Mouse (Mus musculus): Measurements from ENCODE around the gene Aplf. TPM values are rescaled to one million over a fixed set of nuclear protein-coding genes. Genes with fewer than 3 reads are reported as not detected.
"Not testable (repeated sequence)": the region's sequence is repeated elsewhere in the genome, so short reads cannot be mapped to it uniquely, and the experiment has no call there.

Aplf gene
- total RNA-seq, 2 experiments from 2014 or later: 11.6 to 12.4 TPM

DNA sequence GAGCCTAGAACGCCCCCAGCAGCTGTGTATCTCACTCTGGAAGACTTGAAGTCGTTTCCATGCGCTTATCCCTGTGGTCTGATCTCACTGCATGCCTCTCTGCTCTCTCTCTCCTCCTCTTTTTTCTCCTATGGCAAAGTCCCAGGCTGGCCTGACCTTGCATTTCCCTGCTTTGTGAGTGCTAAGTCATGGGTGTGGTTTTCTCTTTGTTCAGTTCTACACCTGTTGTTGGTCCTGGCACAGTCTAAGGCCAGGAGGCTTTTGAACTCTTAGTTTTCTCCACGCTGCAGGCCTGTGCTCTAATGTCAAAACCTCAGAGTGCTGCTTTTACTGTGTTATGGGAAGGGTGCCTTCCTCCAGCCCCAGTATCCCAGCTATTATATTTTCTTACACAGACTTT is 39.8 kb downstream of the Aplf start:
- intact Hi-C loops (cut with DNase I): no loop called here
- DNase-seq: no peak

DNA sequence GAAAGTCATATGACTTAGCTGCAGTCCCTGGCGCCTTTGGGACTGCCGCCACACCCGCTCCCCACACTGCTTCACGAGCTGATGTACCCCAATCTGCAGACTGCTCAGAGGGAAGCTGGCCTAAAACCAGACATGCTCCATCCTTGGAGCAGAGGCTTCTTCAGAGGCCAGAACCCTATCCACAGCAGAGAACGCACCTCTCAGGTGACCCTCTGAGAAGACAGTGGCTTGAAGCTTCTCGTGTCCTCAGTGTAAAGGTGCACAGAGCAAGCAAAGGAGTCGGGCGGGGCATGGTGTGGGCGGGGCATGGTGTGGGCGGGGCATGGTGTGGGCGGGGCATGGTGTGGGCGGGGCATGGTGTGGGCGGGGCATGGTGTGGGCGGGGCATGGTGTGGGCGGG is 43.1 kb downstream of the Aplf start:
- DNase-seq; intact Hi-C loops (cut with DNase I): not testable (repeated sequence)

DNA sequence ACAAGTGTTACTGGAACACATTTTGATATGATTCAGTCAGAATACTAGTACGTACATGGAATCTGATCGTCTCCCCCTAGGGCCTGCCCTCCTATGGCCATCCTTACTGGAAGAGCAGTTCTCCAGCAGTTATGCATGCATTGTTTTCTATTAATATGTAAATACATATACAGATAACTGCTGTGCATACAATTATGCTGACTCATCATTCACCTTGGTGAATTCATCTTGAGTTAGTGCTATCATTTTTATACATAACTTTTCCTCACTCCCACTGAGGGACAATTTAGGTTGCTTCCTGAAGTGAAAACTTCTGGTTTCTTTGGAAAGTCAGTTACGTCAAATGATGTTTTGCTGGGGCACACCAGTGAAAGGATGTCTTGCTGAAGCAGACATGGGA is 48.8 kb downstream of the Aplf start:
- no peak for DNase-seq
- intact Hi-C loops (cut with DNase I): no loop called here

DNA sequence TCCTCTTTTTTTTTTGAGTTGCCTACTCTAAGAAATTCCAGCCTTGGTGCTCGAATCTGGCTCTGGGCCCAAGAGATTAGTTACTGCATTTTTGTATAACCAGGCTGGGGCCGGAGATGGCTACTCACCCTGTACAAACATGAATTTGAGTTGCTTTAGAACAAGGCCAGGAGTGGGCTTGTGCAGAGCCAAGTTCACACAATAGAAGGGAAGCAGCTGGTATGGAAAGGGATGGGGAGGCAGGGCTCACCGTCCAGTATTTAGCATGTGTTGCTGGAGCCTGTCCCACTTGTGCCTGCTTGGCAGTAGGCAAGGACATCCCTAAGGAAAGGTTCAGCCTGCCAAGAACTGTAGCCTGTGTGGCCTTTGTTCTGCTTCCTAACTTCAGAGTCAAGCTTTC is 50.7 kb downstream of the Aplf start:
- intact Hi-C loops (cut with DNase I): no loop called here
- peak; percentile 90 for DNase-seq

DNA sequence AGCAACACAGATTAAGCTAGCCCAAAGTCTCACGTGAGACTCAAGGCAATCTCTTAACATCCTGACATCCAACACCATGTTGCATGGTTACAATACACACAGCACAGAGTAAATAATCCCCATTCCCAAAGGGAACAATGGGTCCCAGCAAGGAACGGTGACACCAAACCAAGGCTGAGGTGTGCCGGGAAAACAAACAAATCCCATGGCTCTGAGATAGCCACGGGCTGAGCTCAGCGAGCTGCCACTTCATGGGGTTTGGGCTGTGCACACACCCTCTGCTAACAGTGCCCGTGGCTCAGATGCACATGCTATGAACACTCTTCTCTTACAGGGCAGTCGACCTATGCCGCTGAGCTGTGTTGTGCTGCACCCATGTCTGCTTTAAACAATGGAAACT is 54.0 kb downstream of the Aplf start:
- intact Hi-C loops (cut with DNase I): no loop called here
- no peak for DNase-seq

DNA sequence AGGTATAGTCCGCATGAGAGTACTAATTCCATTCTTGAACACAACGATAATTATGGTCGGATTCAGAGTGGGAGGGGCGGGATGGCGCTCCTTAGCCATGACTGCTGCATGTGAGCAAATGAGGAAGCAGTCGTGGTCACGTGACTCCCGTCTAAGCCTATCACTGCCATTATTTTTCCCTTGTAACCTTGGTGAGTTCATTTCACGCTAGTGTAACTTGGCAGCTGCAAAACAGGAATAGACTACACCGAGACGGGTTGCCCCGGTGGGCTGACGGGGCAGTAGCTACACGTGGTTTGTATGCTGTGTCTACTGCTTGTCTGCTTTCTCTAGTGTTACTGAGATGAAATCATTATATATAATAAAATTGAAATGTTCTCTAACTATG is 56.3 kb downstream of the Aplf start:
- intact Hi-C loops (cut with DNase I): no loop called here
- DNase-seq: no peak

DNA sequence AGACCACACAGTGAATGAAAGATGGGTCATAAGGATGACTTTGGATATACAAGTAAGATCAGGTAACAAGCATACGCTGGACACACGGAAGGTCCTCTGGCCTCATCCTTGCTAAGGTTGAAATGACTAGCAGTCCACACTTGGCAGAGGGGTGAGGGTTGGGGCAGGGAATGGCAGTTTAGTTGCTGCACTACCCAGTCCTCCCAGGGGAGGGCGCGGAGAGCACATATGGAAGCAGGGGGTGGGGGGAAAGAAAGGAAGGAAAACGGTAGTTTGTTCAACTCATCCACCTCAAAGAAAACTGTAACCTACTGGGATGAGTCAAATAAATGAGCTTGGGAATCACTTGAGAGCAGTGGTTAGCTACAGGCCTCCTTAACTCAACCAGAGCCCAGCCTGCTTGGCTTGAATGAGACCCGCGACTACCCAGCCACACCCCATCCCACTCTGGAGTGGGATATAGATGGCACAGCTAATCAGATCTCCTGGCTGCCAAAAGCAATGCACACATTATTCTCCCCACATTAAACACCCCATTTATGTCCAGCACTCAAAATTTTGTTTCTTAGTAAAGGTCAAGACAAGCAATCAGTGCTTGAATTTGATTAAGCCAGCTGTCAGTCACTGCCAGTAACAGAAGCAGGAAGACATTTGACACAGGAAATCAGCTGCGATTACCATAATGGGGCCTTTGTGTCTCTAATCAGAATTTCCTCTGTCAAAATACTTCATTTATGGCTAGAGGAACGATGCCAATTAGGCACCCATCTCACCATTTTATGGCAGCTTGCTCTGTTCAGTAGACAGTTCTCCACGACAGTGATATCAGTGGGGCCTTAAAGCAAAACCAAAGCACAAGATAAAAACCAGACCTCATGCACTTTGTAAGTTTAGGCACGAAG is 56.9 kb downstream of the Aplf start:
- peak; percentile 72 for DNase-seq
- intact Hi-C loops (cut with DNase I): no loop called here

DNA sequence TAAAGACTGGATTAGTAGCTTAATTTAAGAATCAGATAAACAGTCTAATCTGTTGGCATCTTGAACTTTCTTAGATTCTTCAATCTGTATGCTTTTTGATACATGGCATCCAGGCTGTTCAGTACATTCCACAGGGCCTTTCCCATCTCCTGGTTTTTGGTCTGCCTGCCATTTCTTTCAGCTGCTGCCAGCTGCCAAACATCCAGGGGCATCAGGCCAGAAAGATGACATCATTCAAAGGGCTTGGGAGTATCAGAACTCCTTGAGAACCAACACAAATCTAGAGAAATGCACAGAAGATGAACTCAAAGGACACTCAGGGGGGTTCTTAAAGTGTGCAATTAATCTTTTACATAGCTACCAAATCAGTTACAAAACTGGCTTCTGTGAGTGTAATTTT is 72.2 kb downstream of the Aplf start:
- intact Hi-C loops (cut with DNase I): no loop called here
- DNase-seq: peak; percentile 76

DNA sequence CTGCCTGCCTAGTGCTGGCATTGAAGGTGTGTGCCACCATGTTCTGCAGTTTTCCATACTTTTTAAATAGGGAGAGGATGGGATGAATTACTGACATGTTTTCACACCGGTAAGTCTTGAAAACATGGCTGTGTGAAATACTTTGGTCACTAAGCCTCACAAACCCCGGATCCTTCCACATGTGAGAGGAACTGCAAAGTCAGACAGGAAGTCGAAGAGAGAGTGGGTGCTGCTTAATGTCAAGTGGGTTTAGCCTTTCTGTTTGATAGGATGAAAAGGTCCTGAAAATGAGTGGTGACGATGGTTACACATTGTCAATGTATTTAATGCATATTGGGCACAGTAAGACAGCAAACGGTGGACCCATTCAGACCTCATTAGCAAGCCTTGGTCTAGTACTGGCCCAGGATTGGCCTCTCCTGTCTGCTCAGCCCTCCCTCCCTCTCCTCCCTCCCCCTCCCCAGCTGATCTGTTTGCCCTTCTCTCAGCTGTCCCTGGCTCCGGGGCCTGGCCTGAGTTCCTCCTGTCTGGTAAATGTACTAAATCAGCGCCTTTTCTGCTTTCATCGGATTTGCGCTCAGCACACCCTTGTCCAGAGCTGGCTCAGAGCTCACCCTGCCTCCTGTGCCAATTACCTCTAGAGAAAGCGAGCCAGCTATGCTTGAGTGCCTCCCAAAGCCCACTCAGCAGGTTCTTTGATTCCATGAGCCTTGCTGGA is 74.7 kb downstream of the Aplf start:
- intact Hi-C loops (cut with DNase I): no loop called here
- DNase-seq: peak; percentile 76

DNA sequence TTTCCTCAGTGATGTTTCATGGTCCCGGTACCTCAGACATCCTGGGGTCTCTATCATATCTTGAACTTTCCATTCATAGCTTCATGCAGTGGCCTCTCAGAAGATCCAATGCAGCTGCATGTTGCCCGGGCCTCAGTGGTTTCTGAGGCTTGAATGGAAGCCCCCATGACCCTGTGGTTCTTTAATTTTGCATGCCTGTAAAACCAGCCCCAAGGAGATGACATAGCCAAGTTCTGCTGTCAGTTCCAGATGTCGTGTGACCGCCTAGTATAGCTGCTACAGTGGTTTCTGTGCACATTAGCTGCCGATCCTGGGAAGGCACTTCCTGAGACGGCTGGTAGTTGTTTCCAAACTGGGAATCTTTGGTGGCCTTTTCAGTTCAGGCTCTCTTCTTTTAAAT is 77.8 kb downstream of the Aplf start:
- DNase-seq: no peak
- intact Hi-C loops (cut with DNase I): no loop called here

DNA sequence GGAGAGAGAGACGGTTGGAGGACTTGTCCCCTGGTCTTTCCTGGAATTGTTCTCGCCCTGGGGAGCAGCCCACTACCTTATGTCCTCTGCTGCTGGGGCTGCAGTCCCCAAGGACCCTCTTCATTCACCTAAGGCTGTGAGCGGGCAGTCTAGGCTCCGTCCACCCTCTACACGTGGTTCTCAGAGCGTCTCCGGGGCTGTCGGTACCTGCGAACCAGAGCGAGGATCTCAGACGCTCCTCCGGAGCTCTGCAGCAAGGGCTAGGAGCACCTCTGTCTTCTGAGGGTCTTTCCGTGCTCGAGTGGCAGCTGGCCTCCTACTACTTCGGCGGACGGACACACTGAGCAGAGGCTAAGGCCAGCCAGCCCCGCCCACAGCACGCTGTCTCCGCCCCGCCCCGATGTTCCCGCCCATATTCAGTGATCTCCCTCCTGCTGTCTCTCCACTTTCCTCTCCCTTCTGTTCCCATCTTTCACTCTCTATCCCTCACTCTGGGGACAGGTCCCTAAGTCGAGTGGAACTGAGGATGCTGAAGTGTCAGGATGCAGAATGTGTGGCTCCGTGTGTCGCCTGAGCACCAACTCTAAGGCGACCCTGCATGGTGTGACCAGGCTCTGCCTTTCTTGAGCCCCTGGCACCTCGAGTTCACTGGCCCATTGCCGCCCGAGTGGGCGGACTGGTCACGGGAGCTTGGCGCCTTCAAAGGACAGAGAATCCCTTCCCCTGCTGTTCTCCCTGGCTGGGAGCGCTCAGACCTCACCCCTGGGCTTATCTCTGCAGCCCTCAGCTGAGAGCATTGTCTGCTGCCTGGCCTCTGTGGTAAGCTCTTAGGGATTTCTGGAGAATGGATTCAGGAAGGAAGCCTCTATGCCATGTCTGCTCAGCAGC is 81.4 kb downstream of the Aplf start, which contains the start of gene Prokr1:
Prokr1 (minus strand) TSS at position 350 of the 888 bp plus-strand sequence.
- intact Hi-C loops (cut with DNase I): no loop called here
- peak; percentile 56 for DNase-seq

DNA sequence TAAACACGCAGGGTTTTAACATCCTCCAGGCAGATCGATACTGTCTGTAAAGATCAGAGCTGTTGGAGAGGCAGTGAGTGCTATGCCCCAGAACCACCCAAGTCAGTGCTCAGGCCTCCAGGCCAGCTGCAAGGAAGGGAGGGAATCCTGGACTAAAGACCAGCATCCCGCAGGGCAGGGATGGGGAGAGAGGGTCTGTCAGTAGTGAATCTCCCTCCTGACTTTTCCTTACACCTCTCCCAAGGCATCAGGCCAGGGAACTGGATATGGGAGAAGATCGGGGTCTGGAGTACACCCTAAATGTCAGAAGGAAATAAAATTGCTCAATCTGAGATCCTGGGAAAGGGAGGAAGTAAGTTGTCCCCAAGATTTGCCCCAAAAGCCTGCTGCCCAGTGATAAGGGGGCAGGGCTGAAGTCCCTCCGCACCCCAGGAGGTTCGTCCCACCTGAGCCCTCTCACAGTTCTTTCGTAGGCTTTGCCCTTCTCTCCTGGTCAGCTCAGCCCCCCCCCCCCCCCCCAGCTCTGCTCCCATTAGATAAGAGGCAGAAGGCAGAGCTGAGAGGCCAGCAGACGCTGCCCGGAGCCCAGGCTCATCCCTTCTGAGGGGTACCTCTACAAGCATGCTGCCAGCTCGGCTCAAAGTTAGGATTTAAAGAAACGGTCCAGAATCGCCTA is 82.1 kb downstream of the Aplf start:
- DNase-seq: no peak
- intact Hi-C loops (cut with DNase I): no loop called here

DNA sequence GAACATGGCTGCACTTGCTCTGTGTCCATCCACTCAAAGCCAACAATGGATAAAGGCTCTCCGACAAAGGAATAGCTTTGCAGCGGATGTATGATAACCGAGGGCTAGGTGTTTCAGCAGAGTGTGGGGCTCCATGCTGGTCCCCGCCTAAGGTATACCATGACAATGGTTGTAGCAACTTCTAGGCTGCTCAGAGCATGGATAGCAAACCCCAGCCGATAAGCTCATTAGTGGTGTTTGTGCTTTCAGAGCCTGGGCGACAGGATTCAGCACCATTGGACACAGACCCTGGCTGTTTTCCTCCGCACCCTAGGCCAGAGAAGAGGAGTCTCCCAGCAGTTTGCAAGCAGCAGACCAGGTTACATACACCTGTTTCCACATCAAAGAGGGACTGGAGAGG is 88.0 kb downstream of the Aplf start:
- no peak for DNase-seq
- intact Hi-C loops (cut with DNase I): no loop called here

DNA sequence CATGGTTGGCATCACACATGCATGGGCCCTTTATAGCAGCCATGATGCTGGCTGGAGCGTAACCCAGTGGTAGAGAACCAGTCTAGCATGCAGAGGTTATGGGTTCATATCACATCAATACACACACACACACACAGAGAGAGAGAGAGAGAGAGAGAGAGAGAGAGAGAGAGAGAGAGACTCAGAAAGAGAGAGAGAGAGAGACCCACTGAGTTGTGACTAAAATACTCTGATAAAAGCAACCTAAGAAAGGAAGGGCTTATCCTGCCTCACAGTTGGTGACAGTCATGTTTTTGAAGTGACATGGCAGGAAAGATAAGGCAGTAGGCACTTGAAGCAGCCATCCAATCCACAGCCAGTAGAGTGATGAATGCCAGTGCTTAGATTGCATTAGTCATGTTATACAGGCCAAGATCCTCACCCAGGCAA is 88.8 kb downstream of the Aplf start:
- intact Hi-C loops (cut with DNase I): no loop called here
- DNase-seq: no peak

DNA sequence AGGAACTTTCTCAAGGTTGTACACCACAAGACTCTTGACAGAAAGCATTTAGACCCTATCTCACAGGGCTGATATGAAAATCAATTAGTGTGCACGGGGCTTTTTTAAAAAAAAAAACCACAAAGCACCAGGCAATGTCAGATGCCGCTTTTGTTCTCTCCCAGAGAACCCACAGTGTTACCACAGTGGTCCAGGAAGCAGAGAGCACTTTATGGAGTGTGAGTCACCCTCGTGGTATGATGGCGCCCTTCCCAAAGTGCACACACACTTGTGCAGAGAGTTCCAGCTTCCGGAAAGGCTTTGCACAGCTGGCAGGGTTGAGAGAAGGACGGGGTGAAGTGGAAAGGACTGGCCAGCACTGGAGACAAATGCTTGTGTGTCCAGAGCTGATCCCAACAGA is 89.5 kb downstream of the Aplf start:
- DNase-seq: no peak
- intact Hi-C loops (cut with DNase I): no loop called here

DNA sequence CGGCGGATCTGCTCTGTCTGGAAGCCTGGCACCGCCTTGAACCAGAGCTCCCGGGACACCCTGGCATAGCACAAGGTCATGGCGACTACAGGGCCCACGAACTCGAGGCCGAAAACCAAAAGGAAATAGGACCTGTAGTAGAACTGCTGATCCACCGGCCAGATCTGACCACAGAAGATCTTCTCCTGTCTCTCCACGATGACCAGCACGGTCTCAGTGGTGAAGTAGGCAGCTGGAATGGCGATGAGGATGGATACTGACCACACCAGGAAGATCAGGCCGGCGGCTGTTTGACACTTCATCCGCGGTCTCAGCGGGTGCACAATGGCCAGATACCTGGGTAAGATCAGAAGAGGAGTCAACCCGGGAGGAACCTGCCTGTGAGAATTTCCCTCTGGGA is 90.4 kb downstream of the Aplf start:
- no peak for DNase-seq
- intact Hi-C loops (cut with DNase I): no loop called here

DNA sequence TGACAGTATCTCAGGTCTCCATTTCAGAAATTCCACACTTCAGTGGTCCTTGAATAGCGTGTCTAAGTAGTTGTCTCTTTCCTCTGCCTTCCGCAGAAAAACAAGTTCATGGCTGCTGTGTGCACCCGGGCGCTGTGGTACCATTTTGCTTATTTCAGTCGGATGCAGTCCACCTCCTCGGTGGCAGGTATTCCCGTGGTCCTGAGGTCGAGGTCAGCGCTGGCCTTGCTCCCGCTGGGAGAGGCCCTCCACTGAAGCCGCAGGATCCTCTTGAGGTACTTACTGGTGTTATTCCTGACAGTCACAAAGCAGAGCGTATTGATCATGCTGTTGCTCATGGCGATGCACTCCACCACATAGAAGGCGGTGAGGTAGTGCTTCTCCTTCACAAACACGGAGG is 90.9 kb downstream of the Aplf start:
- no peak for DNase-seq
- intact Hi-C loops (cut with DNase I): no loop called here
